Comparison of ENCODE assay signal across 10 mouse cellular contexts in the genomic region with DNA sequence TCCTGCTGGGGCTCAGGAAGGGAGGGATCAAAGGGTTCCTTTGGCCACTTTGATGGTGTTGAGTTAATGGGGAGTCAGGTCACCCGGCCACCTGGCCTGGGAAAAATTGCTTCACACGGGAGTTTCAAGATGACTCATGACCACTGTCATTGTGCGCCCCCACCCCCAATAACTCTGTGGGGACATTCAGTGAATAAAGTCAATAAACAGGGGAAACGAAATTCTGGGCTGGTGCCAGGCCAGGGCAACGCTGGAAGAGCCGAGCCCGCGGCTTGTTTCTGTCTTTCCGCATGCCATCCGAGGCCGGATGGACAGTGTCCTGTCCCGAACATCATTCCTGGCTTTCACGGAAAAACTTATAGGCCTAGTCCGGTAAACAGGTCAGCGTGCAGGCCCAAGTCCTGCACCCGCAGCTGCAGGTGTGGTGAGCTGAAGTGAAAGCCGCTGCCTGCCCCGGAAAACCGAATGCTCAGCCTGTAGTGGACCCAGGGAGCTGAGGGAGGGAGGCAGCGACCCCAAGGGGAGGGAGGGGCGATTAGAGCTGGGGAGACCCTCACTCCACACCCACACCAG. TPM values are rescaled to one million over a fixed set of nuclear protein-coding genes. Genes with fewer than 3 reads are reported as not detected.
DNase-seq lines count a peak whose midpoint lies in the region; ATAC-seq and TF ChIP-seq lines count a peak whose summit lies in the region.
"Had no signal": no experiment of that assay in that cellular context is flagged by ENCODE, and none has a peak within 500 bp of the region (broad histone marks: within the 10 kb centered on the region; RNA-seq: fewer than 3 reads in every experiment).

No protein-coding gene starts in this region.

- no peak for ATAC-seq in heart, embryonic 13.5 days (ENCODE audit: extremely low read depth, insufficient number of reproducible peaks, low FRiP score, low TSS enrichment)
- no peak for ATAC-seq in embryonic facial prominence, embryonic 12.5 days (ENCODE audit: insufficient number of reproducible peaks, insufficient read depth, low FRiP score, low TSS enrichment)
- no peak for ATAC-seq in hindbrain, postnatal 0 days
- no peak for ATAC-seq in midbrain, embryonic 14.5 days (ENCODE audit: low FRiP score, low TSS enrichment)

- H3K4me1 ChIP-seq in heart, embryonic 13.5 days, result peaks cover 29% of the 10 kb centered on the region
- peaks cover 30% of the 10 kb centered on the region for H3K4me1 ChIP-seq in embryonic facial prominence, embryonic 12.5 days
- no peaks in the 10 kb centered on the region for H3K4me1 ChIP-seq in hindbrain, postnatal 0 days (ENCODE audit: insufficient read depth, low read length)
- H3K4me1 ChIP-seq in midbrain, embryonic 14.5 days (ENCODE audit: control insufficient read depth, insufficient read depth, low read length), result peaks cover 12% of the 10 kb centered on the region; the same call in 1 of the 2 replicates

- intact Hi-C loops in heart, postnatal 25 days (cut with DNase I), result no loop called here

- no peak overlapping the region for H3K27ac ChIP-seq in heart, embryonic 13.5 days (replicated peaks)
- H3K27ac ChIP-seq in embryonic facial prominence, embryonic 12.5 days, result no peak overlapping the region
- no peak overlapping the region for H3K27ac ChIP-seq in hindbrain, postnatal 0 days
- H3K27ac ChIP-seq in midbrain, embryonic 14.5 days (replicated peaks; ENCODE audit: low read depth, low read length), result no peak overlapping the region

- peak overlapping the region; percentile 51 for H3K9ac ChIP-seq in heart, embryonic 13.5 days
- peak overlapping the region; percentile 28; the same call in 1 of the 2 replicates for H3K9ac ChIP-seq in embryonic facial prominence, embryonic 12.5 days
- no peak overlapping the region for H3K9ac ChIP-seq in hindbrain, postnatal 0 days (replicated peaks; ENCODE audit: low read length)
- no peak overlapping the region for H3K9ac ChIP-seq in midbrain, embryonic 14.5 days (replicated peaks; ENCODE audit: low read length)

- H3K9me3 ChIP-seq in heart, embryonic 13.5 days, result no peaks in the 10 kb centered on the region
- no peaks in the 10 kb centered on the region for H3K9me3 ChIP-seq in embryonic facial prominence, embryonic 12.5 days
- no peaks in the 10 kb centered on the region for H3K9me3 ChIP-seq in hindbrain, postnatal 0 days (ENCODE audit: low read length)
- H3K9me3 ChIP-seq in midbrain, embryonic 14.5 days (ENCODE audit: control insufficient read depth, low read length), result no peaks in the 10 kb centered on the region

- peak overlapping the region; percentile 52 for H3K4me3 ChIP-seq in heart, embryonic 13.5 days
- peak overlapping the region; percentile 36 for H3K4me3 ChIP-seq in embryonic facial prominence, embryonic 12.5 days
- H3K4me3 ChIP-seq in hindbrain, postnatal 0 days (ENCODE audit: low read length), result peak overlapping the region; percentile 32
- peak overlapping the region; percentile 35 for H3K4me3 ChIP-seq in midbrain, embryonic 14.5 days (replicated peaks; ENCODE audit: low read depth, low read length)

- DNase-seq in heart, postnatal 25 days (ENCODE audit: low spot score), result no peak
- DNase-seq in hindbrain, postnatal 0 days (ENCODE audit: low spot score), result no peak
- no peak for DNase-seq in midbrain, embryonic 14.5 days
- DNase-seq in layer of hippocampus, postnatal 10 days (ENCODE audit: low spot score in 2 of 2), result no peak
- no peak for DNase-seq in thymus, postnatal 36 days
- no peak for DNase-seq in urinary bladder, postnatal 14 days (ENCODE audit: low spot score)
- DNase-seq: thymus, postnatal 25 days had no signal

- no peaks in the 10 kb centered on the region for H3K36me3 ChIP-seq in heart, embryonic 13.5 days
- no peaks in the 10 kb centered on the region for H3K36me3 ChIP-seq in embryonic facial prominence, embryonic 12.5 days
- no peaks in the 10 kb centered on the region for H3K36me3 ChIP-seq in hindbrain, postnatal 0 days (ENCODE audit: insufficient read depth, low read length)
- no peaks in the 10 kb centered on the region for H3K36me3 ChIP-seq in midbrain, embryonic 14.5 days (ENCODE audit: control insufficient read depth, insufficient read depth, low read length)

- peak overlapping the region; percentile 77 for H3K4me2 ChIP-seq in heart, embryonic 13.5 days
- peak overlapping the region; percentile 82 for H3K4me2 ChIP-seq in embryonic facial prominence, embryonic 12.5 days (replicated peaks)
- peak overlapping the region; percentile 44 for H3K4me2 ChIP-seq in hindbrain, postnatal 0 days (ENCODE audit: low read depth, low read length)
- H3K4me2 ChIP-seq in midbrain, embryonic 14.5 days (ENCODE audit: low read length), result peak overlapping the region; percentile 54

- peaks cover 93% of the 10 kb centered on the region for H3K27me3 ChIP-seq in heart, embryonic 13.5 days (replicated peaks)
- H3K27me3 ChIP-seq in embryonic facial prominence, embryonic 12.5 days, result peaks cover 78% of the 10 kb centered on the region
- peaks cover 68% of the 10 kb centered on the region for H3K27me3 ChIP-seq in hindbrain, postnatal 0 days (ENCODE audit: insufficient read depth, low read length)
- H3K27me3 ChIP-seq in midbrain, embryonic 14.5 days (ENCODE audit: control insufficient read depth, insufficient read depth, low read length), result peaks cover 70% of the 10 kb centered on the region
- H3K27me3 ChIP-seq: CH12.LX had no signal

- TF ChIP-seq CTCF in hindbrain, postnatal 0 days (IDR thresholded peaks at IDR 0.05; ENCODE audit: low read depth), result no peak

- 12% methylated on average over 21 of the region's 21 CpGs for WGBS in heart, embryonic 13.5 days
- 6% methylated on average over 21 of the region's 21 CpGs for WGBS in embryonic facial prominence, embryonic 12.5 days
- 4% methylated on average over 21 of the region's 21 CpGs for WGBS in hindbrain, postnatal 0 days
- WGBS in midbrain, embryonic 14.5 days, result 3% methylated on average over 21 of the region's 21 CpGs

RNA-seq across cellular contexts. Expression of gene Tbx1, which starts 9.3 kb away (rescaled TPM):
- polyA plus RNA-seq in heart, embryonic 13.5 days (2015; fragmentation: Nextera tagmentation; extraction: Ambion mirVana), result 0.42 and 1.1 TPM in 2 replicates
- total RNA-seq in heart, postnatal 25 days (2021), result under 1 TPM; 0.68 to 0.78 TPM
- 19.6 and 21.9 TPM in 2 replicates for polyA plus RNA-seq in embryonic facial prominence, embryonic 12.5 days (2016; fragmentation: Nextera tagmentation; extraction: Ambion mirVana)
- total RNA-seq in hindbrain, postnatal 0 days (2014; rRNA removed), result 0.37 and 4.0 TPM in 2 replicates
- 0.51 and 0.92 TPM in 2 replicates for polyA plus RNA-seq in hindbrain, postnatal 0 days (2015; fragmentation: Nextera tagmentation; extraction: Ambion mirVana)
- polyA plus RNA-seq in midbrain, embryonic 14.5 days (2014; fragmentation: Nextera tagmentation; extraction: Ambion mirVana), result 0.27 and 0.34 TPM in 2 replicates
- 1 to 10 TPM; 1.9 to 2.7 TPM for total RNA-seq in layer of hippocampus, postnatal 10 days (2021)

RNA-seq across cellular contexts. Expression of gene Gp1bb, which starts 41.1 kb away (rescaled TPM):
- 4.4 and 6.1 TPM in 2 replicates for polyA plus RNA-seq in heart, embryonic 13.5 days (2015; fragmentation: Nextera tagmentation; extraction: Ambion mirVana)
- 1 to 10 TPM in 1 of 2 experiments, under 1 TPM in 1; 0.36 to 1.1 TPM for total RNA-seq in heart, postnatal 25 days (2021)
- 4.3 and 4.7 TPM in 2 replicates for polyA plus RNA-seq in embryonic facial prominence, embryonic 12.5 days (2016; fragmentation: Nextera tagmentation; extraction: Ambion mirVana)
- total RNA-seq in hindbrain, postnatal 0 days (2014; rRNA removed), result 29.3 and 30.8 TPM in 2 replicates
- 7.6 and 10.1 TPM in 2 replicates for polyA plus RNA-seq in hindbrain, postnatal 0 days (2015; fragmentation: Nextera tagmentation; extraction: Ambion mirVana)
- 14.7 and 14.9 TPM in 2 replicates for polyA plus RNA-seq in midbrain, embryonic 14.5 days (2014; fragmentation: Nextera tagmentation; extraction: Ambion mirVana)
- 1 to 10 TPM; 4.9 to 5.4 TPM for total RNA-seq in layer of hippocampus, postnatal 10 days (2021)
- total RNA-seq: CH12.LX had no signal

RNA-seq across cellular contexts. Expression of gene Gm49601, which starts 45.1 kb away (rescaled TPM):
- polyA plus RNA-seq in heart, embryonic 13.5 days (2015; fragmentation: Nextera tagmentation; extraction: Ambion mirVana), result 1.4 and 1.8 TPM in 2 replicates
- 1 to 10 TPM; 1.0 to 1.6 TPM for total RNA-seq in heart, postnatal 25 days (2021)
- polyA plus RNA-seq in embryonic facial prominence, embryonic 12.5 days (2016; fragmentation: Nextera tagmentation; extraction: Ambion mirVana), result 8.1 and 10.4 TPM in 2 replicates
- 23.8 and 24.0 TPM in 2 replicates for total RNA-seq in hindbrain, postnatal 0 days (2014; rRNA removed)
- polyA plus RNA-seq in hindbrain, postnatal 0 days (2015; fragmentation: Nextera tagmentation; extraction: Ambion mirVana), result 3.1 and 4.0 TPM in 2 replicates
- polyA plus RNA-seq in midbrain, embryonic 14.5 days (2014; fragmentation: Nextera tagmentation; extraction: Ambion mirVana), result 9.9 and 15.2 TPM in 2 replicates
- 10 to 100 TPM; 84.8 to 98.2 TPM for total RNA-seq in layer of hippocampus, postnatal 10 days (2021)

RNA-seq across cellular contexts. Expression of gene Sept5, which starts 48.6 kb away (rescaled TPM):
- polyA plus RNA-seq in heart, embryonic 13.5 days (2015; fragmentation: Nextera tagmentation; extraction: Ambion mirVana), result 8.8 TPM in 2 replicates
- total RNA-seq in heart, postnatal 25 days (2021), result 1 to 10 TPM; 3.9 to 4.6 TPM
- 45.5 and 47.2 TPM in 2 replicates for polyA plus RNA-seq in embryonic facial prominence, embryonic 12.5 days (2016; fragmentation: Nextera tagmentation; extraction: Ambion mirVana)
- total RNA-seq in hindbrain, postnatal 0 days (2014; rRNA removed), result 286 and 335 TPM in 2 replicates
- polyA plus RNA-seq in hindbrain, postnatal 0 days (2015; fragmentation: Nextera tagmentation; extraction: Ambion mirVana), result 186 and 195 TPM in 2 replicates
- 175 and 200 TPM in 2 replicates for polyA plus RNA-seq in midbrain, embryonic 14.5 days (2014; fragmentation: Nextera tagmentation; extraction: Ambion mirVana)
- total RNA-seq in layer of hippocampus, postnatal 10 days (2021), result 100 to 1,000 TPM; 543 to 588 TPM

Comparison
In these comparisons a context has a peak if more than half of its experiments do, and no peak if none do; other contexts are left out.
1. H3K9ac ChIP-seq: peak in heart, embryonic 13.5 days (single experiment) and embryonic facial prominence, embryonic 12.5 days (single experiment); none in hindbrain, postnatal 0 days (single experiment) and midbrain, embryonic 14.5 days (single experiment).
2. Peak in every context shown above with its lines, with median percentiles within 50 percentile points of each other: H3K4me2 ChIP-seq and H3K4me3 ChIP-seq.